In genomic region chr1:157017198-157017994, GRCm38 (mm10) we compare ENCODE assay signal across 13 mouse cellular contexts.
DNase-seq lines count a peak whose midpoint lies in the region; ATAC-seq and TF ChIP-seq lines count a peak whose summit lies in the region.
"Had no signal": no experiment of that assay in that cellular context is flagged by ENCODE, and none has a peak within 500 bp of the region (broad histone marks: within the 10 kb centered on the region; RNA-seq: fewer than 3 reads in every experiment).

No protein-coding gene starts in this region.

- 0 out of 2 replicates have a peak overlapping the region, but pooled peaks have one; percentile 6 for H3K27ac ChIP-seq in intestine, embryonic 16.5 days (ENCODE audit: low read length)
- H3K27ac ChIP-seq in intestine, embryonic 15.5 days, result no peak overlapping the region
- H3K27ac ChIP-seq in bone marrow macrophage, adult 2 months (ENCODE audit: insufficient read depth, low read depth, low read length), result peak overlapping the region; percentile 39
- H3K27ac ChIP-seq: embryonic facial prominence, embryonic 15.5 days; stomach, embryonic 15.5 days had no signal

- no peak overlapping the region for H3K4me3 ChIP-seq in intestine, embryonic 16.5 days (ENCODE audit: low read length)
- no peak overlapping the region for H3K4me3 ChIP-seq in intestine, embryonic 15.5 days (replicated peaks)
- H3K4me3 ChIP-seq in bone marrow macrophage, adult 2 months (ENCODE audit: insufficient read depth, low read length), result no peak overlapping the region
- H3K4me3 ChIP-seq: embryonic facial prominence, embryonic 15.5 days; stomach, embryonic 15.5 days had no signal

- WGBS in intestine, embryonic 16.5 days, result 74% methylated on average over 13 of the region's 13 CpGs
- WGBS in intestine, embryonic 15.5 days, result 75% methylated on average over 13 of the region's 13 CpGs

- no peak for ATAC-seq in intestine, embryonic 16.5 days
- no peak for ATAC-seq in intestine, embryonic 15.5 days
- ATAC-seq in megakaryocyte progenitor cell, adult 5-6 weeks (replicated peaks; ENCODE audit: poor library complexity), result peak; percentile 83

- DNase-seq in A20 (ENCODE audit: low read depth, low spot score), result peak; percentile 69
- DNase-seq in cerebellum, postnatal 10 days, result no peak
- DNase-seq in cerebellum, postnatal 14 days, result no peak
- no peak for DNase-seq in gastrocnemius, postnatal 4 days (ENCODE audit: low spot score in 2 of 2)
- DNase-seq: cerebellum, adult 11 months; left cerebral cortex, postnatal 4 days; midbrain, embryonic 14.5 days had no signal

- no peak overlapping the region for H3K4me2 ChIP-seq in intestine, embryonic 16.5 days (ENCODE audit: low read depth, low read length)
- no peak overlapping the region for H3K4me2 ChIP-seq in intestine, embryonic 15.5 days (replicated peaks)
- H3K4me2 ChIP-seq: embryonic facial prominence, embryonic 15.5 days; stomach, embryonic 15.5 days had no signal

- H3K9me3 ChIP-seq in intestine, embryonic 16.5 days (ENCODE audit: control insufficient read depth, low read length), result no peaks in the 10 kb centered on the region
- no peaks in the 10 kb centered on the region for H3K9me3 ChIP-seq in intestine, embryonic 15.5 days
- H3K9me3 ChIP-seq: embryonic facial prominence, embryonic 15.5 days; stomach, embryonic 15.5 days had no signal

- H3K27me3 ChIP-seq in intestine, embryonic 16.5 days (replicated peaks; ENCODE audit: control insufficient read depth, insufficient read depth, low read length), result no peaks in the 10 kb centered on the region
- no peaks in the 10 kb centered on the region for H3K27me3 ChIP-seq in intestine, embryonic 15.5 days (replicated peaks)
- H3K27me3 ChIP-seq: embryonic facial prominence, embryonic 15.5 days; stomach, embryonic 15.5 days had no signal

- TF ChIP-seq POLR2A in bone marrow macrophage, adult 2 months (IDR thresholded peaks at IDR 0.05; ENCODE audit: borderline replicate concordance, low read depth, low read length), result no peak

- no peak for TF ChIP-seq CTCF in bone marrow macrophage, adult 2 months (IDR thresholded peaks at IDR 0.05; ENCODE audit: low read depth, low read length)

- H3K9ac ChIP-seq in intestine, embryonic 16.5 days (ENCODE audit: low read depth, low read length), result no peak overlapping the region
- H3K9ac ChIP-seq in intestine, embryonic 15.5 days, result no peak overlapping the region
- H3K9ac ChIP-seq: embryonic facial prominence, embryonic 15.5 days; stomach, embryonic 15.5 days had no signal

- H3K4me1 ChIP-seq in intestine, embryonic 16.5 days (ENCODE audit: control insufficient read depth, insufficient read depth, low read length), result 0 out of 2 replicates have a peak, but pooled peaks cover 3% of the 10 kb centered on the region
- H3K4me1 ChIP-seq in intestine, embryonic 15.5 days (replicated peaks), result 0 out of 2 replicates have a peak, but pooled peaks cover 5% of the 10 kb centered on the region
- peaks cover 54% of the 10 kb centered on the region for H3K4me1 ChIP-seq in bone marrow macrophage, adult 2 months (ENCODE audit: control insufficient read depth, insufficient read depth, low read length)
- H3K4me1 ChIP-seq: embryonic facial prominence, embryonic 15.5 days; stomach, embryonic 15.5 days had no signal

- no peaks in the 10 kb centered on the region for H3K36me3 ChIP-seq in intestine, embryonic 16.5 days (ENCODE audit: control insufficient read depth, insufficient read depth, low read length)
- H3K36me3 ChIP-seq in intestine, embryonic 15.5 days, result no peaks in the 10 kb centered on the region
- H3K36me3 ChIP-seq: embryonic facial prominence, embryonic 15.5 days; stomach, embryonic 15.5 days had no signal
